Mouse (Mus musculus): ENCODE data around the gene Grk3.
A peak's percentile ranks its signal among the peaks of the same experiment; 100 is the strongest.

Gene Grk3

GRCm38 (mm10) chr5:112941001-112941400, 74.6 kb downstream of the Grk3 start:
- no peak for DNase-seq (ENCODE audit: low spot score)

- no peak for DNase-seq (ENCODE audit: low spot score)
Observed at GRCm38 (mm10) chr5:112936632-112937031, 79.0 kb downstream of the Grk3 start.

GRCm38 (mm10) chr5:112935436-112935835, 80.2 kb downstream of the Grk3 start:
- DNase-seq (ENCODE audit: low spot score): peak; percentile 48

GRCm38 (mm10) chr5:112932878-112933567, 82.6 kb downstream of the Grk3 start:
- DNase-seq (ENCODE audit: low spot score): no peak

- no peak for DNase-seq (ENCODE audit: low spot score)
Observed at GRCm38 (mm10) chr5:112931901-112932300, 83.7 kb downstream of the Grk3 start.

- no peak for DNase-seq (ENCODE audit: low spot score)
Observed at GRCm38 (mm10) chr5:112928201-112928881, 87.2 kb downstream of the Grk3 start.

- no peak for DNase-seq (ENCODE audit: low spot score)
Observed at GRCm38 (mm10) chr5:112925422-112925821, 90.2 kb downstream of the Grk3 start.

- DNase-seq (ENCODE audit: low spot score): no peak
Observed at GRCm38 (mm10) chr5:112924806-112925205, 90.8 kb downstream of the Grk3 start.

GRCm38 (mm10) chr5:112923841-112924240, 91.8 kb downstream of the Grk3 start:
- DNase-seq (ENCODE audit: low spot score): no peak

GRCm38 (mm10) chr5:112921914-112922313, 93.7 kb downstream of the Grk3 start:
- DNase-seq (ENCODE audit: low spot score): no peak

GRCm38 (mm10) chr5:112910381-112910780, 105.2 kb downstream of the Grk3 start:
- DNase-seq (ENCODE audit: low spot score): no peak

- peak; percentile 14 for DNase-seq (ENCODE audit: low spot score)
Observed at GRCm38 (mm10) chr5:112908169-112908614, 107.4 kb downstream of the Grk3 start.

- no peak for DNase-seq (ENCODE audit: low spot score)
Observed at GRCm38 (mm10) chr5:112907504-112907903, 108.1 kb downstream of the Grk3 start.

- DNase-seq (ENCODE audit: low spot score): no peak
Observed at GRCm38 (mm10) chr5:112895674-112896654, 119.6 kb downstream of the Grk3 start, which contains the start of gene Myo18b. TSS of gene Myo18b (minus strand) at chr5:112896362.

- DNase-seq (ENCODE audit: low spot score): no peak
Observed at GRCm38 (mm10) chr5:112893462-112894060, 122.0 kb downstream of the Grk3 start.

- no peak for DNase-seq (ENCODE audit: low spot score)
Observed at GRCm38 (mm10) chr5:112892411-112892810, 123.2 kb downstream of the Grk3 start.

- DNase-seq (ENCODE audit: low spot score): no peak
Observed at GRCm38 (mm10) chr5:112888651-112889050, 126.9 kb downstream of the Grk3 start.

GRCm38 (mm10) chr5:112886687-112887491, 128.7 kb downstream of the Grk3 start:
- peak; percentile 25 for DNase-seq (ENCODE audit: low spot score)

GRCm38 (mm10) chr5:112877391-112878115, 138.0 kb downstream of the Grk3 start:
- DNase-seq (ENCODE audit: low spot score): no peak

- DNase-seq (ENCODE audit: low spot score): peak; percentile 47
Observed at GRCm38 (mm10) chr5:112876846-112877390, 138.7 kb downstream of the Grk3 start.
